In the genomic region with DNA sequence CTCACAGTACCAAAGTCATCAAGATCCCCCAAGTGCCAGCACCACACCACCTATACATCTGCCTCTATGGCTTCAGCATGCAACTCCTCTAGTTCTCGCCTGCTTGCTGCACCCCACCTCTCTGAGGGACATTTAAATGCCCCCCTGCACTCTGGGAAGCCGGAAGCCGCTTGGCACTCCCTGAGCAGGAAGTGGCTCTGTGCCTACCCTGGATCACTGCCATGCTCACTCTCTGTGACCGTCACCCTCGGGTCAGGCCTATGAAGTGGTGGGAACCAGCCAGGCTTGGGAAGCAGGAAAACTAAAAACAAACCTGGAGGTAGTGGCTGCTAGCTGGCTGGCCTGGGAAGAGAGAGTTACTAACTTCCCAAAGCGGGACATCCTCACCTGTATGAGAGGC, we compare ENCODE assay signal across 9 mouse cellular contexts.
DNase-seq lines count a peak whose midpoint lies in the region; ATAC-seq and TF ChIP-seq lines count a peak whose summit lies in the region.
"Had no signal": no experiment of that assay in that cellular context is flagged by ENCODE, and none has a peak within 500 bp of the region (broad histone marks: within the 10 kb centered on the region; RNA-seq: fewer than 3 reads in every experiment).

No protein-coding gene starts in this region.

- ATAC-seq in forebrain, embryonic 14.5 days: no peak
- ATAC-seq in stomach, postnatal 0 days (ENCODE audit: low FRiP score, low TSS enrichment): no peak

- no peak overlapping the region for H3K4me2 ChIP-seq in forebrain, embryonic 14.5 days (ENCODE audit: low read length)
- H3K4me2 ChIP-seq in stomach, postnatal 0 days (replicated peaks; ENCODE audit: low read depth): no peak overlapping the region
- H3K4me2 ChIP-seq: midbrain, embryonic 12.5 days had no signal

- 0 out of 2 replicates have a peak overlapping the region, but pooled peaks have one; percentile 35 for H3K27ac ChIP-seq in forebrain, embryonic 10.5 days
- H3K27ac ChIP-seq in forebrain, embryonic 14.5 days (ENCODE audit: low read depth, low read length): no peak overlapping the region
- H3K27ac ChIP-seq in stomach, postnatal 0 days (replicated peaks): 0 out of 2 replicates have a peak overlapping the region, but pooled peaks have one; percentile 13
- H3K27ac ChIP-seq: midbrain, embryonic 12.5 days had no signal

- H3K4me3 ChIP-seq in forebrain, embryonic 10.5 days: no peak overlapping the region
- H3K4me3 ChIP-seq in forebrain, embryonic 14.5 days (ENCODE audit: low read depth, low read length): no peak overlapping the region
- H3K4me3 ChIP-seq in stomach, postnatal 0 days (ENCODE audit: low read depth, low read length): no peak overlapping the region
- H3K4me3 ChIP-seq: midbrain, embryonic 12.5 days had no signal

- no peak for DNase-seq in forebrain, embryonic 10.5 days (ENCODE audit: extremely low spot score, low spot score)
- no peak for DNase-seq in forebrain, embryonic 14.5 days (ENCODE audit: low spot score)
- DNase-seq in right cerebral cortex, postnatal 4 days: peak; percentile 53
- no peak for DNase-seq in right cerebral cortex, postnatal 25 days
- DNase-seq in kidney, postnatal 36 days: peak; percentile 83 to 87
- no peak for DNase-seq in stomach, postnatal 0 days (ENCODE audit: low spot score)
- DNase-seq in embryo, embryonic 10.5 days (ENCODE audit: low spot score): no peak
- DNase-seq in frontal cortex, postnatal 14 days (ENCODE audit: low spot score in 2 of 2): no peak

- peaks cover 51% of the 10 kb centered on the region for H3K4me1 ChIP-seq in forebrain, embryonic 10.5 days
- peaks cover 12% of the 10 kb centered on the region for H3K4me1 ChIP-seq in forebrain, embryonic 14.5 days (ENCODE audit: control insufficient read depth, insufficient read depth, low read length)
- H3K4me1 ChIP-seq in stomach, postnatal 0 days (replicated peaks; ENCODE audit: control insufficient read depth, insufficient read depth): peaks cover 8% of the 10 kb centered on the region; the same call in 1 of the 2 replicates

- no peak for TF ChIP-seq EP300 in stomach, postnatal 0 days (optimal IDR thresholded peaks at IDR 0.05)

- no peaks in the 10 kb centered on the region for H3K9me3 ChIP-seq in forebrain, embryonic 10.5 days
- H3K9me3 ChIP-seq in forebrain, embryonic 14.5 days (replicated peaks; ENCODE audit: control insufficient read depth, low read length): no peaks in the 10 kb centered on the region
- no peaks in the 10 kb centered on the region for H3K9me3 ChIP-seq in stomach, postnatal 0 days (ENCODE audit: control insufficient read depth, low read length)
- H3K9me3 ChIP-seq: midbrain, embryonic 12.5 days had no signal

- no peak for TF ChIP-seq CTCF in stomach, postnatal 0 days (IDR thresholded peaks at IDR 0.05; ENCODE audit: low read depth)

- no peak overlapping the region for H3K9ac ChIP-seq in forebrain, embryonic 14.5 days (ENCODE audit: low read length)
- H3K9ac ChIP-seq in stomach, postnatal 0 days (ENCODE audit: low read length): no peak overlapping the region
- H3K9ac ChIP-seq: midbrain, embryonic 12.5 days had no signal

- H3K27me3 ChIP-seq in forebrain, embryonic 10.5 days (ENCODE audit: poor library complexity, severe bottlenecking): no peaks in the 10 kb centered on the region
- no peaks in the 10 kb centered on the region for H3K27me3 ChIP-seq in forebrain, embryonic 14.5 days (replicated peaks; ENCODE audit: control insufficient read depth, insufficient read depth, low read length)
- H3K27me3 ChIP-seq in stomach, postnatal 0 days (ENCODE audit: control insufficient read depth, insufficient read depth, low read length): no peaks in the 10 kb centered on the region
- H3K27me3 ChIP-seq: midbrain, embryonic 12.5 days had no signal

- WGBS in forebrain, embryonic 10.5 days: 93% methylated on average over 6 of the region's 6 CpGs
- WGBS in forebrain, embryonic 14.5 days: 63% methylated on average over 6 of the region's 6 CpGs
- WGBS in stomach, postnatal 0 days: 59% methylated on average over 6 of the region's 6 CpGs

- no peaks in the 10 kb centered on the region; the same call in 1 of the 2 replicates for H3K36me3 ChIP-seq in forebrain, embryonic 10.5 days (replicated peaks)
- H3K36me3 ChIP-seq in forebrain, embryonic 14.5 days (ENCODE audit: control insufficient read depth, insufficient read depth, low read length): no peaks in the 10 kb centered on the region
- H3K36me3 ChIP-seq in stomach, postnatal 0 days (ENCODE audit: control insufficient read depth, insufficient read depth, low read length): no peaks in the 10 kb centered on the region
- H3K36me3 ChIP-seq: midbrain, embryonic 12.5 days had no signal

Comparison
In these comparisons a context has a peak if more than half of its experiments do, and no peak if none do; other contexts are left out.
1. DNase-seq: peak in right cerebral cortex, postnatal 4 days (single experiment) and kidney, postnatal 36 days (2 of 2); none in forebrain, embryonic 10.5 days (single experiment), forebrain, embryonic 14.5 days (single experiment), right cerebral cortex, postnatal 25 days (single experiment), stomach, postnatal 0 days (single experiment), embryo, embryonic 10.5 days (single experiment) and frontal cortex, postnatal 14 days (0 of 2).